Mouse (Mus musculus): ENCODE measurements around the gene Zdhhc20. TPM values are rescaled to one million over a fixed set of nuclear protein-coding genes. Genes with fewer than 3 reads are reported as not detected.

The Zdhhc20 gene
- polyA plus RNA-seq, 1 experiment from 2014 or later = 58.2 TPM

GRCm38 (mm10) chr14:57808558-57808957 is 81.5 kb downstream of the Zdhhc20 start:
- no peak overlapping the region for H3K4me3 ChIP-seq
- no peaks in the 10 kb centered on the region for H3K27me3 ChIP-seq
- no peaks in the 10 kb centered on the region for H3K9me3 ChIP-seq
- H3K36me3 ChIP-seq = peaks cover 84% of the 10 kb centered on the region
- no peak overlapping the region for H3K9ac ChIP-seq (replicated peaks)
- 72% methylated on average over 5 of the region's 5 CpGs for WGBS
- ATAC-seq (ENCODE audit: low FRiP score, low read depth) = no peak
- no peak overlapping the region for H3K4me2 ChIP-seq (replicated peaks)
- no peak overlapping the region for H3K27ac ChIP-seq (replicated peaks)
- H3K4me1 ChIP-seq = no peaks in the 10 kb centered on the region

DNA sequence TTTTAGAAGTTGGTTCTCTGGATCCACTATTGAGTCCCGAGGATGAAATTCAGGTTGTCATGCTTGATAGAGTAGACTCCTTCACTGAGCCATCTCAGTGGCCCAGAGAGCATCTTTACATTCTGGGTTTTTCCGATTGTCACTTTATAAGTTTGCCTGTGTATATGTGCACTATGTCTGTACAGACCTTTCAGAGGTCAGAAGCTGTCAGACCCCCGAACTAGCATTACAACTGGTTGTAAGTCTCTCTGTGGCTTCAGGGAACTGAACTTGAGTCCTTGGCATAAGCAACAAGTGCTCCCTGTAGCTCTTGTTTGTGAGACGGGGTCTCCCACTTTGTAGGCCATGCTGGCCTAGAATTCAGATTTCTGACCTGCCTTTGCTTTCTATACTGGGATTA is 86.3 kb downstream of the Zdhhc20 start:
- H3K9ac ChIP-seq (replicated peaks) = no peak overlapping the region
- H3K36me3 ChIP-seq = peaks cover 64% of the 10 kb centered on the region
- no peak for ATAC-seq (ENCODE audit: low FRiP score, low read depth)
- no peak overlapping the region for H3K4me3 ChIP-seq
- peaks cover 21% of the 10 kb centered on the region for H3K4me1 ChIP-seq
- H3K27me3 ChIP-seq = no peaks in the 10 kb centered on the region
- H3K27ac ChIP-seq (replicated peaks) = no peak overlapping the region
- no peak overlapping the region for H3K4me2 ChIP-seq (replicated peaks)
- WGBS = 89% methylated on average over 4 of the region's 4 CpGs
- H3K9me3 ChIP-seq = no peaks in the 10 kb centered on the region

- under 1% methylated on average over 95 of the region's 99 CpGs for WGBS
- Histone ChIP-seq H3K4me3 (peak within 1 kb of the TSS; percentile 93), H3K27ac (replicated peaks) (peak within 1 kb of the TSS; percentile 82), H3K4me2 (replicated peaks) (peak within 1 kb of the TSS; percentile 85), H3K27me3 (no peaks in the 10 kb centered on the region), H3K9ac (replicated peaks) (peak within 1 kb of the TSS; percentile 89), H3K4me1 (peaks cover 21% of the 10 kb centered on the region), H3K36me3 (peaks cover 14% of the 10 kb centered on the region; the same call in 1 of the 2 replicates), H3K9me3 (no peaks in the 10 kb centered on the region)
- ATAC-seq (ENCODE audit: low FRiP score, low read depth) = peak; percentile 94
These were observed 91.8 kb downstream of the Zdhhc20 start, which contains the start of gene Sap18 for GRCm38 (mm10) chr14:57797991-57798931. Gene Sap18, plus strand, starts transcription at chr14:57798180.

DNA sequence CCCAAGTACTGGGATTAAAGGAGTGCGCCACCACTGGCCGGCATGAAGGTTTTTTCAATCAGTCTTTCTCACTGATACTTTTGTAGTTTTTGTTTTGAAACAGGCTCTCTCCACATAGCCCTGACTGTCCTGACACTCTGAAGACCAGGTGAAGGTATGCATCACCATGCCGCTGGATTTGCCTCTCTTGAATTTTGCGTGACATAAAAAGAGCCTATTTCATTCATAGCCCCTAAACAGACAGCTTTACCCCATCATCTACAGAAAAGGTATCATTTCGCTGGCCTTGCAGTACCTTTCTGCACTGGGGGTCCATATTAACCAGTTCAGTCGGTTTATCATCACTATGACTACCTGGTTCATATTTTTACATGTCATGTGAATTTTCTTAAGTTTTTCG is 92.5 kb downstream of the Zdhhc20 start:
- Histone ChIP-seq H3K9ac (replicated peaks) (peak overlapping the region; percentile 35; the same call in 1 of the 2 replicates), H3K4me2 (replicated peaks) (peak overlapping the region; percentile 85), H3K36me3 (peaks cover 8% of the 10 kb centered on the region; the same call in 1 of the 2 replicates), H3K27ac (replicated peaks) (peak overlapping the region; percentile 60; the same call in 1 of the 2 replicates), H3K4me1 (peaks cover 21% of the 10 kb centered on the region), H3K4me3 (peak overlapping the region; percentile 93), H3K9me3 (no peaks in the 10 kb centered on the region), H3K27me3 (no peaks in the 10 kb centered on the region)
- peak; percentile 65 for ATAC-seq (ENCODE audit: low FRiP score, low read depth)
- WGBS = 12% methylated on average over 7 of the region's 7 CpGs

DNA sequence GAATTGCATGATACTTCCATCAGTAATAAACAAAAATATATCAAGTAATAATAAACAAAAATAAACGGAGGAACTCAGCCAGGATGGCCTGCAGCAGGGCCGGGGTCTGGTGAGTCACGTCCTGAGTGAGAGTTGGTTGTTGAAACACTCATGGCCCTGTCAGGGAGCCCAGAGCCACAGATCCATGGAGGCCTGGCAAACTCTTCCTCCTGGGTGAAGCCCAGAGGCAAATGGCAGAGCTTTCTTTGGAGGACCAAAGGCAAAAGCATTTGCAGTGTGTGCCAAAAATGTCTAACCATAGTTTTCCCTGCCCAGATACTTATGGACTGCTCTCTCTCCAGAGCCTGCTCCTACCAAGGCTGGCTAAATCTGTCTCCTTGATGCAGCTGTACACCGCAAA is 98.9 kb downstream of the Zdhhc20 start:
- H3K4me1 ChIP-seq = no peaks in the 10 kb centered on the region
- no peak for ATAC-seq (ENCODE audit: low FRiP score, low read depth)
- H3K36me3 ChIP-seq = no peaks in the 10 kb centered on the region
- H3K4me2 ChIP-seq (replicated peaks) = no peak overlapping the region
- H3K27ac ChIP-seq (replicated peaks) = no peak overlapping the region
- no peaks in the 10 kb centered on the region for H3K27me3 ChIP-seq
- H3K9me3 ChIP-seq = no peaks in the 10 kb centered on the region
- 87% methylated on average over 4 of the region's 4 CpGs for WGBS
- no peak overlapping the region for H3K4me3 ChIP-seq
- no peak overlapping the region for H3K9ac ChIP-seq (replicated peaks)

- no peaks in the 10 kb centered on the region for H3K9me3 ChIP-seq
- no peak overlapping the region for H3K9ac ChIP-seq (replicated peaks)
- H3K4me1 ChIP-seq = no peaks in the 10 kb centered on the region
- no peak overlapping the region for H3K4me3 ChIP-seq
- no peak overlapping the region for H3K27ac ChIP-seq (replicated peaks)
- 90% methylated on average over 9 of the region's 9 CpGs for WGBS
- no peaks in the 10 kb centered on the region for H3K27me3 ChIP-seq
- H3K4me2 ChIP-seq (replicated peaks) = no peak overlapping the region
- H3K36me3 ChIP-seq = no peaks in the 10 kb centered on the region
- ATAC-seq (ENCODE audit: low FRiP score, low read depth) = no peak
These were observed 100.3 kb downstream of the Zdhhc20 start for GRCm38 (mm10) chr14:57789759-57790158.

DNA sequence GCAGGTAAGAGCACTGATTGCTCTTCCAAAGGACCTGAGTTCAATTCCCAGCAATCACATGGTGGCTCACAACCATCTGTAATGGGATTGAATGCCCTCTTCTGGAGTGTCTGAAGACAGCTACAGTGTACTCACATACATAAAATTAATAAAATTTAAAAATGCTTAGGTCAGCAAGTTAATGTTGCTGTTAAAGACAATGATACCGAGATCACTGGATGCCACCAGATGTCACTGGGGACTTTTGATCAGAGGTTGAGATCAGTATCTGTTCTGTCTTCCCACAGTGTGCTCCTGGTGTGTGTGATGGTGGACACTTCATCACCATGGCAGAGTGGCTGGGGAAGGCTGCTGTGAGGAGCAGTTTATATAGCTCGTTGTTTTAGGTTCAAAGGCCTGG is 100.8 kb downstream of the Zdhhc20 start:
- no peaks in the 10 kb centered on the region for H3K9me3 ChIP-seq
- no peak overlapping the region for H3K27ac ChIP-seq (replicated peaks)
- H3K27me3 ChIP-seq = no peaks in the 10 kb centered on the region; the same call in 1 of the 2 replicates
- H3K9ac ChIP-seq (replicated peaks) = no peak overlapping the region
- H3K4me2 ChIP-seq (replicated peaks) = no peak overlapping the region
- no peak overlapping the region for H3K4me3 ChIP-seq
- 83% methylated on average over 2 of the region's 2 CpGs for WGBS
- no peak for ATAC-seq (ENCODE audit: low FRiP score, low read depth)
- H3K36me3 ChIP-seq = no peaks in the 10 kb centered on the region
- no peaks in the 10 kb centered on the region for H3K4me1 ChIP-seq

GRCm38 (mm10) chr14:57787406-57787805 is 102.7 kb downstream of the Zdhhc20 start:
- Histone ChIP-seq H3K27me3 (no peaks in the 10 kb centered on the region; the same call in 1 of the 2 replicates), H3K27ac (replicated peaks) (no peak overlapping the region), H3K9ac (replicated peaks) (no peak overlapping the region), H3K9me3 (no peaks in the 10 kb centered on the region), H3K4me2 (replicated peaks) (no peak overlapping the region), H3K36me3 (no peaks in the 10 kb centered on the region), H3K4me3 (no peak overlapping the region), H3K4me1 (no peaks in the 10 kb centered on the region)
- ATAC-seq (ENCODE audit: low FRiP score, low read depth) = no peak
- 75% methylated on average over 4 of the region's 4 CpGs for WGBS

Small RNAs within 50 kb of the gene (microRNA-seq; reads per million reads assigned to microRNA genes)
- not detected for gene Mir3077

Other genes starting within 250 kb of the Zdhhc20 start
- 25.3 and 25.7 TPM in 2 replicates for gene Xpo4, start 224.8 kb downstream of the Zdhhc20 start, polyA plus RNA-seq (2016; fragmentation: Nextera tagmentation; extraction: Ambion mirVana)
- gene Gm49361, start 144.2 kb downstream of the Zdhhc20 start, polyA plus RNA-seq (2016; fragmentation: Nextera tagmentation; extraction: Ambion mirVana) = not detected in 2 replicates
- gene Lats2, start 131.9 kb downstream of the Zdhhc20 start, polyA plus RNA-seq (2016; fragmentation: Nextera tagmentation; extraction: Ambion mirVana) = 17.0 and 17.1 TPM in 2 replicates
- 23.0 and 39.1 TPM in 2 replicates for gene Sap18, start 92.1 kb downstream of the Zdhhc20 start, polyA plus RNA-seq (2016; fragmentation: Nextera tagmentation; extraction: Ambion mirVana)
- 36.3 and 36.5 TPM in 2 replicates for gene Ska3, start 64.1 kb downstream of the Zdhhc20 start, polyA plus RNA-seq (2016; fragmentation: Nextera tagmentation; extraction: Ambion mirVana)
- 126 and 131 TPM in 2 replicates for gene Mrpl57, start 64.0 kb downstream of the Zdhhc20 start, polyA plus RNA-seq (2016; fragmentation: Nextera tagmentation; extraction: Ambion mirVana)
- gene Micu2, start 109.0 kb upstream of the Zdhhc20 start, polyA plus RNA-seq (2016; fragmentation: Nextera tagmentation; extraction: Ambion mirVana) = 66.5 and 70.1 TPM in 2 replicates
- 3.4 and 3.9 TPM in 2 replicates for gene Fgf9, start 180.3 kb upstream of the Zdhhc20 start, polyA plus RNA-seq (2016; fragmentation: Nextera tagmentation; extraction: Ambion mirVana)